Mouse (Mus musculus) left cerebral cortex, postnatal 36 days (tissue): Measurements from ENCODE around the gene Klrg1. TPM values are rescaled to one million over a fixed set of nuclear protein-coding genes. Genes with fewer than 3 reads are reported as not detected.
A peak's percentile ranks its signal among the peaks of the same experiment; 100 is the strongest.

ENCODE experiments used
- DNase-seq, 2 experiments: peaks; one replicate each; pipeline ENCODE4 v3.0.0; 2021 to 2022; ENCODE audit warnings: low spot score in 2 of 2, mixed read lengths in 1 of 2
- intact Hi-C: fragments of 180-260 bp; cut with DNase I; formaldehyde crosslinking; loops from one replicate; pipeline ENCODE4 v1.15.1; 2025
- total RNA-seq, 2 experiments: library from RNA; stranded (reverse); gene quantifications; 2 replicates each; pipeline ENCODE4 v1.2.3; 2021

Klrg1 gene
- total RNA-seq, result under 1 TPM in 1 of 2 experiments, not detected in 1; 0.30 TPM

- intact Hi-C loops, result no loop called here
Measured at GRCm38 (mm10) chr6:122282782-122283181, at the start of gene Klrg1. TSS of gene Klrg1 (minus strand) at chr6:122282882.

GRCm38 (mm10) chr6:122325361-122325975 is 42.8 kb upstream of the Klrg1 start:
- DNase-seq, result no peak
- intact Hi-C loops, result no loop called here

More at GRCm38 (mm10) chr6:122282782-122283181, at the start of gene Klrg1:
- DNase-seq, result no peak

GRCm38 (mm10) chr6:122318726-122319125 is 36.0 kb upstream of the Klrg1 start:
- DNase-seq, result no peak
- intact Hi-C loops, result no loop called here

- no peak for DNase-seq
- intact Hi-C loops, result no loop called here
Measured at GRCm38 (mm10) chr6:122310187-122310820, 27.6 kb upstream of the Klrg1 start.

GRCm38 (mm10) chr6:122309446-122309960 is 26.8 kb upstream of the Klrg1 start:
- intact Hi-C loops, result loop anchor here (2.0 kb wide), 2 partner anchors 29 to 51 kb away; no protein-coding TSS in a partner anchor

GRCm38 (mm10) chr6:122308505-122309393 is 26.1 kb upstream of the Klrg1 start, which contains the start of gene M6pr:
TSS of gene M6pr (plus strand) at chr6:122308720.
- peak; percentile 97 for DNase-seq
- intact Hi-C loops, result loop anchor here (2.0 kb wide), 2 partner anchors 30 to 50 kb away; no protein-coding TSS in a partner anchor

More at GRCm38 (mm10) chr6:122309446-122309960, 26.8 kb upstream of the Klrg1 start:
- no peak for DNase-seq

GRCm38 (mm10) chr6:122308136-122308504 is 25.4 kb upstream of the Klrg1 start:
- DNase-seq, result no peak
- intact Hi-C loops, result loop anchor here (2.0 kb wide), 2 partner anchors 31 to 49 kb away; no protein-coding TSS in a partner anchor

- no peak for DNase-seq
- intact Hi-C loops, result no loop called here
Measured at GRCm38 (mm10) chr6:122306707-122307106, 24.0 kb upstream of the Klrg1 start.

- intact Hi-C loops, result loop anchor here (5.0 kb wide), 1 partner anchor 743 kb away; no protein-coding TSS in a partner anchor
Measured at GRCm38 (mm10) chr6:122304790-122305555, 22.3 kb upstream of the Klrg1 start.

GRCm38 (mm10) chr6:122304355-122304754 is 21.7 kb upstream of the Klrg1 start:
- peak; percentile 61 to 68 for DNase-seq
- intact Hi-C loops, result loop anchor here (5.0 kb wide), 1 partner anchor 742 kb away; no protein-coding TSS in a partner anchor

More at GRCm38 (mm10) chr6:122304790-122305555, 22.3 kb upstream of the Klrg1 start:
- DNase-seq, result no peak

GRCm38 (mm10) chr6:122303526-122303925 is 20.8 kb upstream of the Klrg1 start:
- no peak for DNase-seq
- intact Hi-C loops, result loop anchor here (5.0 kb wide), 1 partner anchor 741 kb away; no protein-coding TSS in a partner anchor

- intact Hi-C loops, result loop anchor here (5.0 kb wide), 1 partner anchor 740 kb away; no protein-coding TSS in a partner anchor
- no peak for DNase-seq
Measured at GRCm38 (mm10) chr6:122302661-122303060, 20.0 kb upstream of the Klrg1 start.

GRCm38 (mm10) chr6:122302121-122302520 is 19.4 kb upstream of the Klrg1 start:
- intact Hi-C loops, result loop anchor here (5.0 kb wide), 1 partner anchor 740 kb away; no protein-coding TSS in a partner anchor
- no peak for DNase-seq

GRCm38 (mm10) chr6:122299621-122300133 is 17.0 kb upstream of the Klrg1 start:
- DNase-seq, result no peak
- intact Hi-C loops, result loop anchor here (5.0 kb wide), 1 partner anchor 737 kb away; no protein-coding TSS in a partner anchor

- no peak for DNase-seq
Measured at GRCm38 (mm10) chr6:122298223-122298609, 15.5 kb upstream of the Klrg1 start.

GRCm38 (mm10) chr6:122297279-122298222 is 14.9 kb upstream of the Klrg1 start:
- peak; percentile 11 to 16 for DNase-seq
- intact Hi-C loops, result no loop called here

More at GRCm38 (mm10) chr6:122298223-122298609, 15.5 kb upstream of the Klrg1 start:
- intact Hi-C loops, result no loop called here

GRCm38 (mm10) chr6:122296918-122297278 is 14.2 kb upstream of the Klrg1 start:
- DNase-seq, result no peak
- intact Hi-C loops, result no loop called here
